Mouse (Mus musculus) ES-E14 (cell line): ENCODE data around the gene Syngr1. TPM values are rescaled to one million over a fixed set of nuclear protein-coding genes. Genes with fewer than 3 reads are reported as not detected.

Source experiments
- DNase-seq: peaks from one replicate; pipeline ENCODE4 v3.0.0-alpha.2; 2013; ENCODE audit warnings: low read depth, low spot score
- H3K27ac ChIP-seq: 2 replicates; pipeline ENCODE4 v1.5.1; 2012; ENCODE audit warnings: low read depth, mild to moderate bottlenecking, low read length, moderate library complexity, mixed read lengths; ENCODE audit not compliant: poor library complexity, insufficient read depth, severe bottlenecking
- H3K36me3 ChIP-seq: 2 replicates; pipeline ENCODE4 v1.6.1; 2012; ENCODE audit warnings: mild to moderate bottlenecking, low read length, moderate library complexity, mixed read lengths; ENCODE audit not compliant: control insufficient read depth, poor library complexity, insufficient read depth, severe bottlenecking
- H3K4me1 ChIP-seq, 2 experiments: fragments of 150-350 bp in 1 of 2; sonication (generic) in 1 of 2; 2 replicates each; pipeline ENCODE4 v1.6.1; 2012; ENCODE audit warnings: low read length in 2 of 2, mild to moderate bottlenecking in 1 of 2, mixed read lengths in 1 of 2; ENCODE audit not compliant: control insufficient read depth in 2 of 2, insufficient read depth in 2 of 2, poor library complexity in 1 of 2
- H3K4me3 ChIP-seq, 2 experiments: fragments of 150-350 bp in 1 of 2; sonication (generic) in 1 of 2; 2 replicates each; pipeline ENCODE4 v1.5.1; 2012; ENCODE audit warnings: low read length in 2 of 2, low read depth in 1 of 2, mild to moderate bottlenecking in 1 of 2, mixed read lengths in 1 of 2; ENCODE audit not compliant: insufficient read depth in 1 of 2, poor library complexity in 1 of 2, severe bottlenecking in 1 of 2
- H3K9ac ChIP-seq: 2 replicates; pipeline ENCODE4 v1.6.1; 2012; ENCODE audit warnings: low read depth, mild to moderate bottlenecking, low read length, mixed read lengths; ENCODE audit not compliant: poor library complexity, insufficient read depth, severe bottlenecking
- H3K9me3 ChIP-seq: fragments of 150-350 bp; sonication (generic); 2 replicates; pipeline ENCODE4 v1.6.1; 2012; ENCODE audit warnings: low read depth, mild to moderate bottlenecking, low read length; ENCODE audit not compliant: control insufficient read depth, insufficient read depth
- CHD2 ChIP-seq: IDR thresholded peaks from 2 replicates; pipeline ENCODE4 v1.6.1; 2014; ENCODE audit warnings: mild to moderate bottlenecking, low read depth, low read length, inconsistent platforms
- HCFC1 ChIP-seq: IDR thresholded peaks from 2 replicates; pipeline ENCODE4 v1.6.1; 2012; ENCODE audit warnings: low read length, inconsistent platforms, borderline replicate concordance; ENCODE audit not compliant: insufficient read depth
- MAFK ChIP-seq: IDR thresholded peaks from 2 replicates; pipeline ENCODE4 v1.6.1; 2014; ENCODE audit warnings: mild to moderate bottlenecking, low read depth, low read length, inconsistent platforms; ENCODE audit not compliant: insufficient read depth
- ZC3H11A ChIP-seq: IDR thresholded peaks from 2 replicates; pipeline ENCODE4 v1.6.1; 2012; ENCODE audit warnings: low read depth, mild to moderate bottlenecking, inconsistent platforms, low read length, borderline replicate concordance
- ZNF384 ChIP-seq: IDR thresholded peaks from 2 replicates; pipeline ENCODE4 v1.6.1; 2012; ENCODE audit warnings: low read depth, low read length, inconsistent platforms
- in situ Hi-C, 2 experiments: fragments of 600-800 bp; cut with MboI; formaldehyde crosslinking; loops; one replicate each; pipeline ENCODE4 v1.15.1; 2025; ENCODE audit warnings: low sequenced_read_pairs in 2 of 2, inconsistent platforms in 1 of 2; ENCODE audit not compliant: unreplicated experiment in 2 of 2
- total RNA-seq: library from RNA; depleted of rRNA; stranded (reverse); fragments of 300-350 nt; gene quantifications from 2 replicates; pipeline ENCODE4 v1.2.3, GENCODE M21; 2012

The Syngr1 gene
- total RNA-seq, 1 experiment, result 78.8 TPM

- H3K27ac ChIP-seq, result no peak overlapping the region
- peaks cover 1 to 8% of the 10 kb centered on the region in 2 experiments; a peak in 3 of 4 replicates for H3K4me1 ChIP-seq
- H3K9ac ChIP-seq, result no peak overlapping the region
- in situ Hi-C loops, result no loop called here
- H3K4me3 ChIP-seq, result no peak overlapping the region
- DNase-seq, result no peak
- TF ChIP-seq CHD2, result no peak
- TF ChIP-seq ZNF384, result no peak
- TF ChIP-seq ZC3H11A, result no peak
- no peak for TF ChIP-seq MAFK
- TF ChIP-seq HCFC1, result no peak
- H3K36me3 ChIP-seq, result peaks cover 2% of the 10 kb centered on the region; the same call in 1 of the 2 replicates
- H3K9me3 ChIP-seq, result no peaks in the 10 kb centered on the region
These were observed 38.8 kb downstream of the Syngr1 start for GRCm38 (mm10) chr15:80129982-80130381.

- no peak overlapping the region for H3K27ac ChIP-seq
- no peak for DNase-seq
- H3K9me3 ChIP-seq, result no peaks in the 10 kb centered on the region
- H3K9ac ChIP-seq, result no peak overlapping the region
- H3K36me3 ChIP-seq, result peaks cover 2% of the 10 kb centered on the region; the same call in 1 of the 2 replicates
- in situ Hi-C loops, result no loop called here
- no peak overlapping the region for H3K4me3 ChIP-seq
- TF ChIP-seq ZC3H11A (no peak), MAFK (no peak), HCFC1 (no peak), ZNF384 (no peak), CHD2 (no peak)
- H3K4me1 ChIP-seq, result peaks cover 1 to 8% of the 10 kb centered on the region in 2 experiments; a peak in 3 of 4 replicates
These were observed 39.6 kb downstream of the Syngr1 start for GRCm38 (mm10) chr15:80130689-80131088.

- H3K9ac ChIP-seq, result no peak overlapping the region
- TF ChIP-seq CHD2, result no peak
- no peak for TF ChIP-seq ZNF384
- no peak for TF ChIP-seq HCFC1
- TF ChIP-seq MAFK, result no peak
- TF ChIP-seq ZC3H11A, result no peak
- H3K9me3 ChIP-seq, result no peaks in the 10 kb centered on the region
- in situ Hi-C loops, result no loop called here
- H3K27ac ChIP-seq, result no peak overlapping the region
- peaks cover 1 to 8% of the 10 kb centered on the region in 2 experiments; a peak in 3 of 4 replicates for H3K4me1 ChIP-seq
- no peak for DNase-seq
- H3K36me3 ChIP-seq, result peaks cover 5% of the 10 kb centered on the region; the same call in 1 of the 2 replicates
- H3K4me3 ChIP-seq, result no peak overlapping the region
These were observed 40.3 kb downstream of the Syngr1 start for GRCm38 (mm10) chr15:80131421-80131820.

- Histone ChIP-seq H3K4me3 (peak overlapping the region; percentile 29 to 79), H3K27ac (peak overlapping the region; percentile 36; the same call in 1 of the 2 replicates), H3K9ac (peak overlapping the region; percentile 60; the same call in 1 of the 2 replicates), H3K4me1 (peaks cover 1 to 11% of the 10 kb centered on the region in 2 experiments; a peak in 3 of 4 replicates), H3K9me3 (no peaks in the 10 kb centered on the region), H3K36me3 (peaks cover 7% of the 10 kb centered on the region; the same call in 1 of the 2 replicates)
- DNase-seq, result no peak
- in situ Hi-C loops, result no loop called here
- TF ChIP-seq MAFK (no peak), HCFC1 (no peak), ZNF384 (no peak), ZC3H11A (no peak), CHD2 (no peak)
These were observed 41.3 kb downstream of the Syngr1 start for GRCm38 (mm10) chr15:80132452-80132851.
